Mouse (Mus musculus) embryonic fibroblast, embryonic 13.5 days (primary cell): ENCODE measurements at regions not wholly inside any gene's neighbourhood (a gene's known extent, or its start where the extent isn't known, plus 50 kb on each side); places are given as distances from the start of the nearest gene placed in this dataset.

ENCODE experiments used
- CTCF ChIP-seq: IDR thresholded peaks from 2 replicates; pipeline ENCODE4 v1.5.1; 2011; ENCODE audit warnings: mild to moderate bottlenecking, control low read depth, low read length, moderate library complexity, borderline replicate concordance; ENCODE audit not compliant: insufficient read depth
- POLR2A ChIP-seq: IDR thresholded peaks from 2 replicates; pipeline ENCODE4 v1.6.1; 2011; ENCODE audit warnings: low read depth, mild to moderate bottlenecking, control low read depth, low read length, moderate library complexity

DNA sequence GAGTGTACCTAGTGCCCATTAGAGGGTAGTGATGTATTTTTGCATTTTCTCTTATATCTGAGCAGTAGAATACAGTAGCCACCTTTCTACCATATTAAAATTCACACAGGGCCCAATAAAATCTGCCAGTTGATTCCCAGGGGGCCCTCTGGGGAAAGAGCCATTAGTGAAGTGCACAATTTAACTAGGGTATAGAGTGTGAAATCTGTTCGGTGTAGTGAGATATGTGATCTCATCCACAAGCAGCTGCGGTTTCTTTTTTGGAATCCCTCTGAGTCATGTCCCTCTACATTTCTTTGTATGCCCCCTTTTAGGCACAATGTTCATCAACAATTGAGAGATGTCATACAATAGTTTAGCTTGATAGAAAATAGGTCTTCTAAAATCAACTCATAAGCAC, 847.1 kb downstream of the D3Ertd751e start:
- TF ChIP-seq CTCF (no peak), POLR2A (no peak)
